Mouse (Mus musculus): ENCODE data around the gene Sstr3. TPM values are rescaled to one million over a fixed set of nuclear protein-coding genes. Genes with fewer than 3 reads are reported as not detected.

Gene Sstr3
- polyA plus RNA-seq, 1 experiment from 2014 or later = 0.10 TPM

- TF ChIP-seq EP300 (IDR thresholded peaks at IDR 0.05) (no peak), CTCF (IDR thresholded peaks at IDR 0.05) (no peak)
- no peaks in the 10 kb centered on the region for H3K9me3 ChIP-seq (ENCODE audit: low read length)
- no peak overlapping the region for H3K4me2 ChIP-seq (replicated peaks; ENCODE audit: low read depth, low read length)
- no peaks in the 10 kb centered on the region for H3K4me1 ChIP-seq (ENCODE audit: insufficient read depth, low read depth, low read length)
- H3K9ac ChIP-seq (replicated peaks; ENCODE audit: low read depth) = no peak overlapping the region
- H3K27ac ChIP-seq (ENCODE audit: low read length) = no peak overlapping the region
- ATAC-seq = no peak
- 73% methylated on average over 5 of the region's 5 CpGs for WGBS
- no peaks in the 10 kb centered on the region for H3K27me3 ChIP-seq (replicated peaks; ENCODE audit: insufficient read depth, low read length)
- DNase-seq (ENCODE audit: low spot score) = no peak
- no peak overlapping the region for H3K4me3 ChIP-seq (ENCODE audit: low read depth, low read length)
- H3K36me3 ChIP-seq (ENCODE audit: insufficient read depth, low read length) = no peaks in the 10 kb centered on the region
Measured at GRCm38 (mm10) chr15:78563937-78564336, 19.5 kb upstream of the Sstr3 start.

- Histone ChIP-seq H3K4me1 (ENCODE audit: insufficient read depth, low read depth, low read length) (no peaks in the 10 kb centered on the region), H3K27me3 (replicated peaks; ENCODE audit: insufficient read depth, low read length) (no peaks in the 10 kb centered on the region), H3K9me3 (ENCODE audit: low read length) (no peaks in the 10 kb centered on the region), H3K4me2 (replicated peaks; ENCODE audit: low read depth, low read length) (no peak overlapping the region), H3K4me3 (ENCODE audit: low read depth, low read length) (no peak overlapping the region), H3K9ac (replicated peaks; ENCODE audit: low read depth) (no peak overlapping the region), H3K27ac (ENCODE audit: low read length) (no peak overlapping the region), H3K36me3 (ENCODE audit: insufficient read depth, low read length) (no peaks in the 10 kb centered on the region)
- ATAC-seq (no peak), DNase-seq (ENCODE audit: low spot score) (no peak)
- 87% methylated on average over 3 of the region's 3 CpGs for WGBS
- TF ChIP-seq EP300 (IDR thresholded peaks at IDR 0.05) = no peak
- TF ChIP-seq CTCF (IDR thresholded peaks at IDR 0.05) = no peak
Measured at GRCm38 (mm10) chr15:78563344-78563743, 18.9 kb upstream of the Sstr3 start.

- H3K9ac ChIP-seq (replicated peaks; ENCODE audit: low read depth) = no peak overlapping the region
- H3K36me3 ChIP-seq (ENCODE audit: insufficient read depth, low read length) = no peaks in the 10 kb centered on the region
- H3K9me3 ChIP-seq (ENCODE audit: low read length) = no peaks in the 10 kb centered on the region
- no peak for DNase-seq (ENCODE audit: low spot score)
- no peak overlapping the region for H3K27ac ChIP-seq (ENCODE audit: low read length)
- WGBS = 61% methylated on average over 11 of the region's 11 CpGs
- H3K4me2 ChIP-seq (replicated peaks; ENCODE audit: low read depth, low read length) = no peak overlapping the region
- TF ChIP-seq EP300 (IDR thresholded peaks at IDR 0.05) (no peak), CTCF (IDR thresholded peaks at IDR 0.05) (no peak)
- H3K4me3 ChIP-seq (ENCODE audit: low read depth, low read length) = no peak overlapping the region
- H3K4me1 ChIP-seq (ENCODE audit: insufficient read depth, low read depth, low read length) = no peaks in the 10 kb centered on the region
- no peak for ATAC-seq
- no peaks in the 10 kb centered on the region for H3K27me3 ChIP-seq (replicated peaks; ENCODE audit: insufficient read depth, low read length)
Measured at GRCm38 (mm10) chr15:78559141-78559979, 14.9 kb upstream of the Sstr3 start.

- no peak for DNase-seq (ENCODE audit: low spot score)
- Histone ChIP-seq H3K9ac (replicated peaks; ENCODE audit: low read depth) (no peak overlapping the region), H3K9me3 (ENCODE audit: low read length) (no peaks in the 10 kb centered on the region), H3K4me2 (replicated peaks; ENCODE audit: low read depth, low read length) (no peak overlapping the region), H3K4me3 (ENCODE audit: low read depth, low read length) (no peak overlapping the region), H3K36me3 (ENCODE audit: insufficient read depth, low read length) (no peaks in the 10 kb centered on the region), H3K27me3 (replicated peaks; ENCODE audit: insufficient read depth, low read length) (no peaks in the 10 kb centered on the region), H3K27ac (ENCODE audit: low read length) (no peak overlapping the region), H3K4me1 (ENCODE audit: insufficient read depth, low read depth, low read length) (no peaks in the 10 kb centered on the region)
- WGBS = 45% methylated on average over 10 of the region's 10 CpGs
- ATAC-seq = no peak
- no peak for TF ChIP-seq CTCF (IDR thresholded peaks at IDR 0.05)
Measured at GRCm38 (mm10) chr15:78557693-78558535, 13.4 kb upstream of the Sstr3 start.

GRCm38 (mm10) chr15:78554545-78555313 is 10.2 kb upstream of the Sstr3 start:
- H3K36me3 ChIP-seq (ENCODE audit: insufficient read depth, low read length) = no peaks in the 10 kb centered on the region
- no peaks in the 10 kb centered on the region for H3K27me3 ChIP-seq (replicated peaks; ENCODE audit: insufficient read depth, low read length)
- no peak overlapping the region for H3K4me2 ChIP-seq (replicated peaks; ENCODE audit: low read depth, low read length)
- H3K4me3 ChIP-seq (ENCODE audit: low read depth, low read length) = no peak overlapping the region
- H3K9ac ChIP-seq (replicated peaks; ENCODE audit: low read depth) = no peak overlapping the region
- H3K4me1 ChIP-seq (ENCODE audit: insufficient read depth, low read depth, low read length) = no peaks in the 10 kb centered on the region
- ATAC-seq = no peak
- no peak for TF ChIP-seq EP300 (IDR thresholded peaks at IDR 0.05)
- peak; percentile 37 for TF ChIP-seq CTCF (IDR thresholded peaks at IDR 0.05)
- no peak for DNase-seq (ENCODE audit: low spot score)
- H3K27ac ChIP-seq (ENCODE audit: low read length) = no peak overlapping the region
- 66% methylated on average over 25 of the region's 25 CpGs for WGBS
- H3K9me3 ChIP-seq (ENCODE audit: low read length) = no peaks in the 10 kb centered on the region
